Comparison of ENCODE assay signal across 8 mouse cellular contexts in genomic region chr1:132157808-132158207, GRCm38 (mm10). TPM values are rescaled to one million over a fixed set of nuclear protein-coding genes. Genes with fewer than 3 reads are reported as not detected.
DNase-seq lines count a peak whose midpoint lies in the region; ATAC-seq and TF ChIP-seq lines count a peak whose summit lies in the region.

No protein-coding gene starts in this region.

- peak; percentile 17 for ATAC-seq in cerebellum, adult (ENCODE audit: insufficient number of reproducible peaks, low FRiP score, low TSS enrichment)
- no peak for ATAC-seq in lung, embryonic 14.5 days (ENCODE audit: insufficient read depth)
- ATAC-seq in intestine, embryonic 16.5 days = peak; percentile 24; the same call in 1 of the 2 replicates
- peak; percentile 29; the same call in 1 of the 2 replicates for ATAC-seq in neural tube, embryonic 14.5 days (ENCODE audit: low read depth)

- peak overlapping the region; percentile 32; the same call in 1 of the 2 replicates for H3K4me2 ChIP-seq in lung, embryonic 14.5 days
- no peak overlapping the region; the same call in 1 of the 2 replicates for H3K4me2 ChIP-seq in intestine, embryonic 16.5 days (ENCODE audit: low read depth, low read length)
- H3K4me2 ChIP-seq in neural tube, embryonic 14.5 days (ENCODE audit: low read depth, low read length) = peak overlapping the region; percentile 15; the same call in 1 of the 2 replicates

- no peaks in the 10 kb centered on the region for H3K27me3 ChIP-seq in cerebellum, adult 2 months (ENCODE audit: control insufficient read depth, insufficient read depth, low read length)
- 0 out of 2 replicates have a peak, but pooled peaks cover 6% of the 10 kb centered on the region for H3K27me3 ChIP-seq in lung, embryonic 14.5 days (ENCODE audit: insufficient read depth, low read length)
- no peaks in the 10 kb centered on the region; the same call in 1 of the 2 replicates for H3K27me3 ChIP-seq in intestine, embryonic 16.5 days (replicated peaks; ENCODE audit: control insufficient read depth, insufficient read depth, low read length)
- no peaks in the 10 kb centered on the region for H3K27me3 ChIP-seq in neural tube, embryonic 14.5 days (ENCODE audit: control insufficient read depth, insufficient read depth, low read length)

- H3K9ac ChIP-seq in lung, embryonic 14.5 days = no peak overlapping the region
- H3K9ac ChIP-seq in intestine, embryonic 16.5 days (ENCODE audit: low read depth, low read length) = no peak overlapping the region
- no peak overlapping the region; the same call in 1 of the 2 replicates for H3K9ac ChIP-seq in neural tube, embryonic 14.5 days (replicated peaks; ENCODE audit: low read depth, low read length)

- TF ChIP-seq POLR2A in cerebellum, adult 2 months (IDR thresholded peaks at IDR 0.05; ENCODE audit: borderline replicate concordance, insufficient read depth, low read length) = no peak
- TF ChIP-seq POLR2A in lung, adult 2 months (IDR thresholded peaks at IDR 0.05; ENCODE audit: borderline replicate concordance, extremely low read depth, low read depth, low read length) = no peak

- H3K4me3 ChIP-seq in cerebellum, adult 2 months (replicated peaks; ENCODE audit: insufficient read depth, low read depth, low read length) = no peak overlapping the region
- H3K4me3 ChIP-seq in lung, embryonic 14.5 days (ENCODE audit: low read depth, low read length) = no peak overlapping the region
- H3K4me3 ChIP-seq in intestine, embryonic 16.5 days (ENCODE audit: low read length) = no peak overlapping the region
- H3K4me3 ChIP-seq in neural tube, embryonic 14.5 days (ENCODE audit: low read depth, low read length) = no peak overlapping the region
- H3K4me3 ChIP-seq in lung, adult 2 months (replicated peaks; ENCODE audit: extremely low read depth, low read depth, low read length) = no peak overlapping the region

- H3K36me3 ChIP-seq in lung, embryonic 14.5 days (ENCODE audit: insufficient read depth) = no peaks in the 10 kb centered on the region
- H3K36me3 ChIP-seq in intestine, embryonic 16.5 days (ENCODE audit: control insufficient read depth, insufficient read depth, low read length) = no peaks in the 10 kb centered on the region
- H3K36me3 ChIP-seq in neural tube, embryonic 14.5 days (ENCODE audit: control insufficient read depth, insufficient read depth, low read length) = no peaks in the 10 kb centered on the region

- H3K4me1 ChIP-seq in cerebellum, adult 2 months (ENCODE audit: control insufficient read depth, insufficient read depth, low read length) = peaks cover 43% of the 10 kb centered on the region
- 0 out of 2 replicates have a peak, but pooled peaks cover 2% of the 10 kb centered on the region for H3K4me1 ChIP-seq in lung, embryonic 14.5 days (ENCODE audit: insufficient read depth)
- H3K4me1 ChIP-seq in intestine, embryonic 16.5 days (ENCODE audit: control insufficient read depth, insufficient read depth, low read length) = peaks cover 8% of the 10 kb centered on the region; the same call in 1 of the 2 replicates
- H3K4me1 ChIP-seq in neural tube, embryonic 14.5 days (ENCODE audit: control insufficient read depth, insufficient read depth, low read length) = peaks cover 13% of the 10 kb centered on the region; the same call in 1 of the 2 replicates
- no peaks in the 10 kb centered on the region for H3K4me1 ChIP-seq in lung, adult 2 months (ENCODE audit: control insufficient read depth, insufficient read depth, low read length)

- no peak overlapping the region for H3K27ac ChIP-seq in cerebellum, adult 2 months (ENCODE audit: insufficient read depth, low read length)
- no peak overlapping the region for H3K27ac ChIP-seq in lung, embryonic 14.5 days (ENCODE audit: low read depth)
- H3K27ac ChIP-seq in intestine, embryonic 16.5 days (ENCODE audit: low read length) = no peak overlapping the region
- H3K27ac ChIP-seq in neural tube, embryonic 14.5 days (ENCODE audit: low read depth, low read length) = no peak overlapping the region

- 29% methylated on average over 7 of the region's 7 CpGs for WGBS in cerebellum, adult 2 months
- WGBS in lung, embryonic 14.5 days = 26% methylated on average over 7 of the region's 7 CpGs
- 26% methylated on average over 7 of the region's 7 CpGs for WGBS in intestine, embryonic 16.5 days
- 17% methylated on average over 7 of the region's 7 CpGs for WGBS in neural tube, embryonic 14.5 days
- WGBS in lung, adult 2 months = 42% methylated on average over 7 of the region's 7 CpGs

- TF ChIP-seq CTCF in cerebellum, adult 2 months (IDR thresholded peaks at IDR 0.05; ENCODE audit: borderline replicate concordance, insufficient read depth, low read depth, low read length) = no peak
- no peak for TF ChIP-seq CTCF in lung, embryonic 14.5 days (IDR thresholded peaks at IDR 0.05; ENCODE audit: low read depth)
- TF ChIP-seq CTCF in lung, adult 2 months (IDR thresholded peaks at IDR 0.05; ENCODE audit: insufficient read depth, low read length) = no peak

- no peak for DNase-seq in cerebellum, adult 2 months
- no peak for DNase-seq in lung, embryonic 14.5 days
- DNase-seq in lung, adult 18-20 months = no peak
- DNase-seq in thymus, postnatal 0 days (ENCODE audit: low spot score) = no peak
- DNase-seq in lung, adult 2 months = no peak

- no peaks in the 10 kb centered on the region for H3K9me3 ChIP-seq in lung, embryonic 14.5 days (ENCODE audit: low read depth, low read length)
- H3K9me3 ChIP-seq in intestine, embryonic 16.5 days (ENCODE audit: control insufficient read depth, low read length) = no peaks in the 10 kb centered on the region
- H3K9me3 ChIP-seq in neural tube, embryonic 14.5 days (ENCODE audit: control insufficient read depth, low read length) = no peaks in the 10 kb centered on the region

RNA-seq across cellular contexts. Expression of gene Cdk18, which starts 18.3 kb away (rescaled TPM):
- 32.1 and 35.8 TPM in 2 replicates for polyA plus RNA-seq in cerebellum, adult 2 months (2012; rRNA removed)
- 7.3 and 8.0 TPM in 2 replicates for polyA plus RNA-seq in lung, embryonic 14.5 days (2014; fragmentation: Nextera tagmentation; extraction: Ambion mirVana)
- polyA plus RNA-seq in intestine, embryonic 16.5 days (2015; fragmentation: Nextera tagmentation; extraction: Ambion mirVana) = 16.9 and 20.2 TPM in 2 replicates
- 0.36 and 0.42 TPM in 2 replicates for polyA plus RNA-seq in neural tube, embryonic 14.5 days (2014; fragmentation: Nextera tagmentation; extraction: Ambion mirVana)
- 1.7 and 1.9 TPM in 2 replicates for polyA plus RNA-seq in thymus, postnatal 0 days (2015; fragmentation: Nextera tagmentation; extraction: Ambion mirVana)
- polyA plus RNA-seq in lung, adult 2 months (2012; rRNA removed) = 32.8 and 34.0 TPM in 2 replicates

RNA-seq across cellular contexts. Expression of gene Lemd1, which starts 33.4 kb away (rescaled TPM):
- polyA plus RNA-seq in cerebellum, adult 2 months (2012; rRNA removed) = 7.1 and 7.6 TPM in 2 replicates
- polyA plus RNA-seq in lung, embryonic 14.5 days (2014; fragmentation: Nextera tagmentation; extraction: Ambion mirVana) = 1.9 and 3.1 TPM in 2 replicates
- not detected in 2 replicates for polyA plus RNA-seq in intestine, embryonic 16.5 days (2015; fragmentation: Nextera tagmentation; extraction: Ambion mirVana)
- 21.0 and 25.3 TPM in 2 replicates for polyA plus RNA-seq in neural tube, embryonic 14.5 days (2014; fragmentation: Nextera tagmentation; extraction: Ambion mirVana)
- polyA plus RNA-seq in thymus, postnatal 0 days (2015; fragmentation: Nextera tagmentation; extraction: Ambion mirVana) = 0.23 TPM in 1 of 2 replicates, not detected in the other
- not detected in 2 replicates for polyA plus RNA-seq in lung, adult 2 months (2012; rRNA removed)

RNA-seq across cellular contexts. Expression of gene AC124108.1, which starts 33.4 kb away (rescaled TPM):
- polyA plus RNA-seq in cerebellum, adult 2 months (2012; rRNA removed) = 3.2 and 3.6 TPM in 2 replicates
- polyA plus RNA-seq in lung, embryonic 14.5 days (2014; fragmentation: Nextera tagmentation; extraction: Ambion mirVana) = 0.78 and 1.0 TPM in 2 replicates
- polyA plus RNA-seq in intestine, embryonic 16.5 days (2015; fragmentation: Nextera tagmentation; extraction: Ambion mirVana) = 0.04 and 0.07 TPM in 2 replicates
- 3.6 and 3.8 TPM in 2 replicates for polyA plus RNA-seq in neural tube, embryonic 14.5 days (2014; fragmentation: Nextera tagmentation; extraction: Ambion mirVana)
- polyA plus RNA-seq in thymus, postnatal 0 days (2015; fragmentation: Nextera tagmentation; extraction: Ambion mirVana) = not detected in 2 replicates
- not detected in 2 replicates for polyA plus RNA-seq in lung, adult 2 months (2012; rRNA removed)
